Mouse (Mus musculus) embryonic fibroblast, embryonic 13.5 days (primary cell): ENCODE measurements around the gene Timm22.

ENCODE experiments used
- CTCF ChIP-seq: IDR thresholded peaks from 2 replicates; pipeline ENCODE4 v1.5.1; 2011; ENCODE audit warnings: mild to moderate bottlenecking, control low read depth, low read length, moderate library complexity, borderline replicate concordance; ENCODE audit not compliant: insufficient read depth
- POLR2A ChIP-seq: IDR thresholded peaks from 2 replicates; pipeline ENCODE4 v1.6.1; 2011; ENCODE audit warnings: low read depth, mild to moderate bottlenecking, control low read depth, low read length, moderate library complexity

DNA sequence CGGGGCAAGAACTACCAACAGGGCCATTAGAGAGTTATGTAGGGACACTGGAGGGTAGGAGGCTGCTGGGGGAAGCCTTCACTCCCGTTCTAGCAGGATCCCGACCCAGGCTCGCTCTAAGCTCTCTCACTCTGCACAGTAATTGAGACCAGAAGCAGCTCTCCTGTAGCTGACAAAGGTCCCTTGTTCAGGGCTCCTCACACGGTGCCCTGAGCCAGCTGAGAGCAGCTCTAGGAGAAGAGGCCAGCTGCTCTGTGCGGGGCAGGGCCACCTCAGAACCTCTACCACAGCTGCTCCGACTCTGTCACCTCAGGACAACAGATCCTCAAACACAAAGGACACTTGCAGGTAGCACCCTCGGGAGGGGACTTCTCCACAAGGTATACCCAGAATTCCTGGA is 38.7 kb downstream of the Timm22 start:
- TF ChIP-seq CTCF, result no peak
- TF ChIP-seq POLR2A, result no peak
